Mouse (Mus musculus): ENCODE results near the gene St6galnac3. TPM values are rescaled to one million over a fixed set of nuclear protein-coding genes. Genes with fewer than 3 reads are reported as not detected.
A peak's percentile ranks its signal among the peaks of the same experiment; 100 is the strongest.
"Not testable (repeated sequence)": the region's sequence is repeated elsewhere in the genome, so short reads cannot be mapped to it uniquely, and the experiment has no call there.

Gene St6galnac3
- 4.0 and 5.5 TPM in 2 replicates for polyA plus RNA-seq (2015; fragmentation: Nextera tagmentation; extraction: Ambion mirVana)

DNA sequence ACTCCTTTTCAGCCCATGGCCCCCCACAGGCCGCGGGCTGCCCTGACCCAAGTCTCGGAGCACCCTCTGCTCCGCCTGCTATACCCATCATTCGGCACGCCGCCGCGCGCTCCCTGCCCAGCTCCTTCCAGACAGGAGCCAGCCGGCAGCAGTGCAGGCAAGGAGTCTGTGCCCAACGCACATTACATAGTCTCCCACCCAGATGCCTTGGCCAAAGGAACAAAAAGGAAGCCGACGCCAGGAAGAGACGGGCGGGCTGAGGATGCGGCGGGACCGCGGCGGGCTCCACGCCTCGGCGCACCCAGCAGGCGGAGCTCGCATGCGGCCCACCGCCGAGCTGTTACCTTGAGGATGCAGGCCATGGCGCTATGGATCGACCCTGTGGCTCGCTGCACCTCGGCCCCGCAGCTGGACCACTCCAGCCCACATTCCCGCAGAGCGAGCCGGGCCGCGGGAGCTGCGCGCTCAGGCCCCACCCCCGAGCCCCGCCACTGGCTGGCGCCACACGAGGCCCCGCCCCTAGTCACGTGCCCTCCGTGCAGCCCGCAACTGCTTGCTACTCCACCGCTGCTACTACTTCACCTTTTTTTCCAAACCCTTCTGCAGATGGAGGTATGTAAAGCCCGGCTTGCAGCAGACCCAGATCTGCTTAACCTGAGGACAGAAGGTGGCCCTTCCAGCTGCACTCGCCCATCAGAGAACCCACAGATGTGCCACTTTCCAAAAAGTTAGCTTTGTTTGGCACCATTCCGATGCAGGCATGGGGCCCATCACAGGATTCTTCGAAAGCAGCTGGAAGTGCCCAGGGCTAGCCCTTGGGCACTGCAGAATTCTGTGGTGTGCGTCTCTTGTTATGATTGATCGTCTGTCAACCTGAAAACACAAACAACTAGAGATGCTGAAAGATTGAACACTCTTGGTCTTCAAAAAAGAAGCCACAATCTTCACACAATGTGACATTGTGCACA lies at the start of gene St6galnac3:
TSS of gene St6galnac3 (minus strand) at position 474 of the 968 bp plus-strand sequence.
- peak; percentile 77 for DNase-seq (ENCODE audit: low spot score)

DNA sequence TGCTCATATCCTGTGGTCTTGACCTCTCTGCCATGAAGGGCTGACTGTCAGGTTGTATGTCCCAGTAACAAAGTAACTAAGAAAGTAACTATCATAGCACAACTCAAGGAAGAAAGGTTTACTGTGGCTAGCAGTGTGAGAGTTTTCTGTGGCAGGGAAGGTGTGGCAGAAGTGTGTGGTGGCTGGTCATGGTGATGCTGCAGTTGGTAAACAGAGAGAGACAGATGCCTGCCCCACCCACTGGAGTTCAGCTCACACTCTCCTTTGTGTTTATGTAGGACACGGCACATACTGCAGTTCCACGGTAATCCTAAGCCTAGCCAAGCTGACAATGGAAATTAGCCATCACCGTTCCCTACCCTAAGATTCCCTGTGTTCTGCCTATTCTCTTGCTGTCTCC lies 49.6 kb upstream of the St6galnac3 start:
- no peak for DNase-seq (ENCODE audit: low spot score)

DNA sequence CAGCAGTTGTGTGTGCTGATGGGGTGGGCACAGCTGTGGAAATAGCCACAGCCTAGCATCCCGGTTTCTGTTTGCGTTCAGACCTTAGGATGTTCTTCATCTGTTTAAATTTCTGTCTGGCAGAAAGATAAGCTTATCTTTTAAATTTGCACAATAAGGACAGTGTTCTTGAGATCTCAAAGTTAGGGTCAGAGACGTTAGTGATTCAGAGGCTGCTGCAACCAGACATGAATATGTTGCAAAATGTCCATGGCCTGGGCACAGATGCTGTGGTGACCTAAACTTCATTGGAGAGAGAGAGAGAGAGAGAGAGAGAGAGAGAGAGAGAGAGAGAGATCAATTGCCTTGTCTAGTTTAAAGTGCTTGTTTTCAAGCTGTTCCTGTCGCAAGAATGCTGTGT lies 46.5 kb upstream of the St6galnac3 start:
- DNase-seq (ENCODE audit: low spot score) = no peak

DNA sequence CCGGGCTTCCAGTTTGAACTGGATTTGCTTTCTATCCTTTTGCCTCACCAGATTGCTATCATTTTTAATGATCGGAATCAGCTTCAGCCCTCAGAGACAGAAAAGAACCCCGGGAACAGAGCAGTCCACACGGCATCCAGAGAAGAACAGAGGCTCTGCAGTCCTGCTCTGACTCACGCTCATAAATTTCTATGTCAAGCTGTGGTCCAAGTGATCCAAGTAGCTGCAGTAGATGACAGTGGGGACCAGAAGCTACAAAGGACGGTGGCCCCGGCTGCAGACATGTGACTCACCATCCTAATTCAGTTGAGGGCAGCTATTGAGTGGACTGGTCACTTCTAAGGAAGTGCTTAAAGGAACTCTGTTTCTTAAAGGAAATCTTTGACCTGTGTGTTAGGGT lies 45.6 kb upstream of the St6galnac3 start:
- DNase-seq (ENCODE audit: low spot score) = no peak

DNA sequence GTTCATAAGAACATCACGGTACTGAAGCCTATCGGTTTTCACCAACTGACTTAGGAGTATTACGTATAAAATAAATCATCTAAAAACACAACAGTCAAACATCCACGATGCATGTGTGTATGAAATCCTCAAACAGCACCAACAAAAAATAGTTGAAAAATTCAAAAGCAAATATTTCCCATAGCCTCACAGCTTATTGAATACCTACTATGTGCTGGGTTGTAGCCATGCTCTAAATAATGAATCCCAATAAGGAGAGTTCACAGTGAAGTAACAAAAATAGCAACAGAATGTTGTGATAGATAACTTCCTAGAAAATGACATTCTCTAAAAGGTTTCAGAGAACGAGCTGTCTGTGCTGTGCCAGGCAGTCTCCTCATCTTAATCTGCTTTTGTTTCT lies 44.2 kb upstream of the St6galnac3 start:
- no peak for DNase-seq (ENCODE audit: low spot score)

DNA sequence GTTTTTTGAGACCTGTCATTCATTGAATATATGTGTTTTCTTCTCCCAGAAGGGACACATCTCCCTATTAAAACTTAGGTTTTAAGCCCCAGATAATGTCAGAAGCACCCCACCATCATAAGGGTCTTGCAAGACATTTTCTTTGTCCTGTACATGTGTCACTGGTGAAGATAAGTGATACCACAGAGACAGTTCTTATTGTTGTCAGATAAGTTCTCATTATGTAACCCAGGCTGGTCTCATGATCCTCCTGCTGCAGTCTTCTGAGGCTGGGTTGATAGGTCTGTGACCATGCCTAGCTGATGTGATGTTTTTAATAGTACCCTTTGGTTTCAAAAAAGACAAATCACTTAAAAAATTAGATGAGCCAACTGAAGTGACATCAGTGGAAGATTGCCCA lies 40.2 kb upstream of the St6galnac3 start:
- DNase-seq (ENCODE audit: low spot score) = no peak

DNA sequence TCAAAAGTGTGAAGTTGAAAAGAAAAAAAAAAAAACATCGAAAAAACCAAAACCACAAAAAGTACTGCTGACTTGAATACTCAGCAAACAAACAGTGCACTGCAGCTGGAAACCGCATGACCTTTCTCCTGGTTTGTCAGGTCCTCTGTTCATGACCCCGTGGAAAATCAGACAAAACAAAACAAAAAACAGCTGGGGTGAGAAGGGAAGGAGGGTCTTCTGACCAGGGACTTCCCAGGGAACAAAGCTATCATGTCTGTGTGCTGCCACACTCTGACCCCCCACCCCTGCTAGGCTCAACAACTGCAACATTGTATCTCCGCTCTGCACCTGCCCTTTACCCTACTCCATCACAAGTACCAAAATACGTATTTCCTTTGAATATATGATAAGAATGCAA lies 39.8 kb upstream of the St6galnac3 start:
- peak; percentile 63 for DNase-seq (ENCODE audit: low spot score)

DNA sequence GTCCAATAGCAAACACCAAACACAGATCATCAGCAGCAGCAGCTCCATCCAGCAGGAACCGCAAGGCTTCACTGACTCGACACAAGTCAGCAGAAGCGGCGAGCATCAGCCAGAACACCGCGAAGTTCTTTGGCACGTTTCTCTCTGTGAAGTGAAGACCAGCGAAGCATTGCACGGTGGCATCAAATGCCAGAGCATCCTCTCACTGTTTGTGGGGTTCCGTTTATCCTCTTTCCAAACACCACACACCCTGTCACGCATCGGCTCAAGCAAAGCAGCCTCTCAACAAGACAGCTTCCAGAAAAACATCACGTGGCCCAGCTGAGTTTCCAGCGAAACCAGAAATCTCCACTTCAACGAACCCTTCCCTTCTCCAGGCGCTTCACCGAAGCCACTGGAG lies 36.2 kb upstream of the St6galnac3 start:
- no peak for DNase-seq (ENCODE audit: low spot score)

DNA sequence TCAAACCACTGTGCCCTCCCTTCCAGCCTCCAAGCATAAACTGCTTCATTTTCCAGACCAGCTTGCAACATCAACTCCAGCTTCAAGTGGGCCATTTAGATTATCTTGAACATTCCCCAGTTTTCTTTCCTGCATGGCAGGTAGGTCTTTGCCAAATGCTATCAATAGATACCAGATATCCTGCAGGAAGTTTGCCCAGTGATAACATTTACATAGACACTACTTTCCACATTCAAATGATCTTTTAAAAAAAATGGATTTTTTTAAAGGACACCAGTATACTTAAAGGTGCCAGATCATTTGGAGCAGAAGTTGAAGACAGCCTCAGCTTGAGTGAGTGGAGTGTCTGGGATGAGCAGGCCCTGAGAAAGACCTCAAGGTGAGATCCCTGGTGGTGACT lies 34.3 kb upstream of the St6galnac3 start:
- no peak for DNase-seq (ENCODE audit: low spot score)

DNA sequence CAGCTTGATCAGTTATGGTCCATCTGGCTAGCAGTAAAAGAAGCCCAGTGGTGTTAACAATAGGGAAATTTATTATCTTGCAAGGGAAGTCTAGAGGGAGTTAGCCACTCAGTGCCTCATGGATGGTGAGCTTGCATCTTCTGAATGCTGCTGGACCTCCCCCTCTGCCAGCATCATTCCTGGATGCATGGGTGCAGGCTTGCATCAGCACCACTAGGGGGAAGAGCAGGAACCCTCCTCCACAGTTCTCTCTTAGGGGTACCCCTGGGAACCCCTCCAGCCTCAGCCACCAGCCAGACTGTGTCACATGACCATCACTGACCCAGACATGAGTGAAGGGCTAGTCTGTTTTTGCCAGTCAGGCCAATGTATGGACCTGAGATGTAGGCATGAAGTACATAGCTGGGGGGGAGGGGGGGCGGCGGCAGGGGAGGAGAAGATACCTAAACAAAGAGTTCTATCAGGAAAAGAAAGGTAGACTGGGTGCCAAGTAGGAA lies 31.6 kb upstream of the St6galnac3 start:
- no peak for DNase-seq (ENCODE audit: low spot score)

DNA sequence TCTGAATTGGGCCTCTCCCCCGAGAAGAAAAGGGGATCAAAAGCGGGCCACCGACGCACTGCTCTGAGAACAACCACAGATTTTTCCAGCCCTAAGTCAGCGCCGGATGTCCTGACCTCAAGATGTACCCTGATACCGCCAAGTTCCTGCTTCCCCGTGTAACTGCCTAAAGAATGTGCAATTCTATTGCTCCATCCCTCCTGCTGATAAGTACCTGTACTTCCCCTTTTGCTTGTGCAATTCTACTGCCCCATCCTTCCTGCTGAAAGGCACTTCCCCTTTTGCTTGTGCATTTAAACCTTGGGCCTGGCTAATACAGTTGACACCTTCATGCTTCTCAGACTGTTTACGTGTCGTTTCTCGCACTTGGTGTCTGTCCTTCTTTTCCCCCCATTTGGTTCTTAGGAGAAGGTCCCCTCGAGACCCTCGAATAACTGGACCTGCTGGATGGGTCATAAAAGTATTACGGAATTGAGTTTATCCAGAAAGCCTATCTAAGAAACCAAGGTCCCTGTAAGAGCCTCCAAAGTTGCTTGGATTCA lies 30.9 kb upstream of the St6galnac3 start:
- not testable (repeated sequence) for DNase-seq (ENCODE audit: low spot score)

DNA sequence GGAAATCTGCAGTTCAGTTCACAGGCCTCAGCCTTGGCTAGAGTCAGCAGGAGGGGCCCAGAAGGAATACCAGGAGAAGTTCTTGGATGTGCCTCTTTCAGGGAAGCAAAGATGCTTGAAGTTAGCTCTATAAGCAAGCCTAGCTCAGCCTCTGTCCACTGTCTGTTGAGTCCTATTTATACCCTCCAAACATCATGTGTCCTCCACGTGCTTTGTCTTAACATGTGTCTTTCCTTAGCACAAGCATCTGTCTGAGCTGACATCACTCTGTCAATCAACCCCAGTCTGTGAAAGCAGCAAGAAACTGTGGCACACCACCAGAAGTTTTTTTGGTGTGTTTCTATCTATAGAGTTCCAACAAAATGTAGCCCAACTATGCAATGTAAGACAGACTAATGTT lies 26.5 kb upstream of the St6galnac3 start:
- DNase-seq (ENCODE audit: low spot score) = no peak

DNA sequence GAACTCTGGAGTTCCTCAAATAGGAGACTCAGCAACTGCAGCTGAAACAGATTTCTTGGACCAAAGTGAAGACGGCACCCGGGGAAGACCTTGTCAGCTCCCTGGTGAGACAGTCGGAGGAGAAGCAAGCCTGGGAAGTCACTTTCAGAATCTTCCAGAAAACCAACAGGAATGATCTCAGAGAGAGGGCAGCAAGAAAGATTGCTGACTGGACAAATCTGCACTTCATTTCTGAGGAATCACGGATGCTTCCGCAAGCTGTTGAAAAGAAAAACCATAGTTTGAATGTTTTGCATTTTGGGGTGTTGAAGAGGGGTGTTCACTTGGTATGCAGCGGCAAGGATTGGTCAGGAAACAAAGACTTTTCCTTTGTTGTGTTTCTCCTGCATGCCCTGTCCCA lies 24.4 kb upstream of the St6galnac3 start:
- DNase-seq (ENCODE audit: low spot score) = no peak

DNA sequence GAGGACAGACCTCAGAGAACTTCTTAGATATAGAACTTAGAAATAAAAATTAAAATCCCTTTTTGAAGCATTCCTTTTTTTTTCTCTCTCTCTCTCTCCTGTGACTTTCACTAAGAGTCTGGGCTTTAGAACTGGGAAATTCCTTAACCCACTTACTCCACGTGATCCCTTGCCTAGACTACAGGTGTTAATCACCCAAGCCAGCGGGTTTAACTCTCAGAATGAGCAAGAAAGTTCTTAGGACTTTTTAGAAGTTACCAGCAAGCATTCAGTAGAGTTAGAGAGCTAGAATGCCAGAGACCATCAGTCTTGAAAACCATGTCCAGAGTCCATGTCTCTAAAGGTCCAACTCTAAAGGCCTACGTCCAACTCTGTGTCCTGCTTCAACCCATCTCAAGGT lies 23.3 kb upstream of the St6galnac3 start:
- no peak for DNase-seq (ENCODE audit: low spot score)

DNA sequence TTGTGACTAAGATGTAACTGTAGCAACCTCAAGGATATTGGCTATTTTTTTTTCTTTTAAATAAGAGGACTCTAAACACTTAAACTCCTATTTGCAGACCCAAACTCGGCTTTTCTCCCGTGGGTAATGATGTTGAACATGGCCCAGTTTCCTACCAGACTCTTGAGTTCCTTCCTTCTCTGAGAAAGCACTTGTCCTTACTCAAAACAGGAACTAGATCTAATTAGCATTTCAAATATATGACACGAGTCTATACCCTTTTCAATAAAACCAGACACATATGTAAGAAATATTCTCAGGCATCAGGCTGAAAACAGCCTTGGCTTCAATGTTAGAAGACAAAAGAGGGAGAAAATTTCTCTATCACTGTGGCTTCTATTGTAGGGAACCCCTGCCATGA lies 20.1 kb upstream of the St6galnac3 start:
- DNase-seq (ENCODE audit: low spot score) = no peak

DNA sequence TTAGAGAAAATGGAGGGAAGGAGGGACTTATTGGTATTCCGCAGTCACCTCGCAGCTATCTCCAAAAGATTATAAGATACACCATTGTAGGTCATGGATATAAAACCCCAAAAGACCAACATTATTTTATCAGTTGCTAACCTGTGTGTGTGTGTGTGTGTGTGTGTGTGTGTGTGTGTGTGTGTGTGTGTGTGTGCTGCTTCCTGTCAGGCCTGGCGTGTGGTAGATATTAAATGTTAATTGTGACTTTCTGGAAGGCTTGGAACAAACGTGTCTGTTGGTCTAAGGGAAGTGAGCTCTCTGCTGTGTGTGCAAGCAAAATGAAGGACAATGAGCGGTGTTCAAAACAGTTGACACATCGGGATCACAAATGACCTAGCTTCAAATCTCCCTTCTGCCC lies 19.5 kb upstream of the St6galnac3 start:
- DNase-seq (ENCODE audit: low spot score) = no peak

DNA sequence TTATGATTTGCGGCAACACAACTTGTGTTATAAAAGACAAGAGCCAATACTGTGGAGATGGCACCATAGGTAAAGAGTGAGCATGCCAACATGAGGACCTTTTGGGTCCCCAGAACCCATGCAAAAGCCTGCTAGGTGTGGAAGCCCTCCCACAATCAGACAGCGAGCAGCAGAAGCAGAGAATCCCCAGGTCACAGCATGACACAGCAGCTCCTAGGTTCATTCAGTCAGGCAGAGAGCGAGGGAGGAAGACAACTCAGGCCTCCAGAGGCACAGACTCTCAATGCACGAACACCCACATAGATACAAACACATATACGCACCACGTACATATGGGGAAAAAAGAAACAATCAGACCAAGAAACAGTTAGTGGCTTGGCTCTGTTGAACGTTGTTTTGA lies 16.8 kb upstream of the St6galnac3 start:
- no peak for DNase-seq (ENCODE audit: low spot score)

DNA sequence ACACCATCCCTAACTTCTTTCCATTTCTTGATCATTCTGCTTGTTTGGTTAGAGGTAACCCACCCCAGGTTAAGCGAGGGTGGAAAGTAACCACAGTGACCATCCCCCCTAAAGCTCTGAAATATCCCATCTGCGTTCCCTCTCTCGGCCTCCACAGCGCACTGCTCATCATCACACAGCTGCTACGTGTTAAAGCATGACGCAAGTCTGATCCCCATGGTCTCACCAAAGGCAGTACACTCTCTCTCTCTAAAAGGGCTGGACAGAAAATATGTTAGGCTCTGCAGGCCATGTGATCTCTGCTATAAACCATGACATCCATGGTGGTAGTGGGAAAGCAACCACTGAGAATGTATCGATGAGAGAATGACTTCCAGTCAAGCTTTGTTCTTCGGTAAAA lies 14.4 kb upstream of the St6galnac3 start:
- no peak for DNase-seq (ENCODE audit: low spot score)

DNA sequence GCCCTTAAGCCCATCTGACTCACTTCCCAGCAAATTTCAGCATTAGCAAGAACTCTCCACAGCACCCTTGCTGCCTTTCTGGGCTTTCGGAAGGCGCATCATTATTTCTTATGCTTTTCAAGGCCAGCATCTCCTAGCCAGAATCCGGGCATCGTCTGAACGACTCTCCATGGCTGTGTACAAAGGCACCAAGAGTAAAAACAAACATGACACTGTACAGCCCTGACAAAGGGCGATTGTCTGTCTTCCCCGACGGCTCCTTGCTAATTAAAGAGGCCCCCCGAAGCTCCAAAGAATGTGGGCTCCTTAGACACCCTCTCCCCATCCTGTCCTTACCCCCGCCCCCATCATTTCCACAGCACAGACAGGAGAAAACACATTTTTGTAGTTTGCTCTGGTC lies 13.4 kb upstream of the St6galnac3 start:
- no peak for DNase-seq (ENCODE audit: low spot score)

DNA sequence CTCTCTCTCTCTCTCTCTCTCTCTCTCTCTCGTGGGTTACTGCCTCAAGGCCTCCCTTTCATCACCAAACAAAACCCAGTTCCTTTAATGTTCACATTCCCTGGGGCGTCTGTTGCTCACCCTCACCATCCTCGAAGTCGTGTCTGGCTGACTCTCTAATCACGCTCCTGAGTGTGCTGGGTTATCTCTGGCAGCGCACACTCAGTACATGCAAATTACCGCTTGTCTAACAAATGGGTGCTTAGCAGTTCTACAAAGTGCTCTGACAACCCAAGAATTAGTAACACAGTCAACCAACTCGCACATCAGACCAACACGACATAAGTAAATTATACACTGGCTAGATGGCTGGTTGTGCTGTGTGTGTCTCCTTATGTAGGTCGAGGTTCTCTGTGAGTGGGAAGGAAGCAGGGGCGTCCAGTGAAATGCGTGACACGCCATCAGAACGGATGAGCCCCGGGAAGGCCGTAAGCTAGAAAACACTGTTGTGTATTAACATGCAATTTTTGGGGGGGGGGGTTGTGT lies 11.8 kb upstream of the St6galnac3 start:
- DNase-seq (ENCODE audit: low spot score) = no peak

DNA sequence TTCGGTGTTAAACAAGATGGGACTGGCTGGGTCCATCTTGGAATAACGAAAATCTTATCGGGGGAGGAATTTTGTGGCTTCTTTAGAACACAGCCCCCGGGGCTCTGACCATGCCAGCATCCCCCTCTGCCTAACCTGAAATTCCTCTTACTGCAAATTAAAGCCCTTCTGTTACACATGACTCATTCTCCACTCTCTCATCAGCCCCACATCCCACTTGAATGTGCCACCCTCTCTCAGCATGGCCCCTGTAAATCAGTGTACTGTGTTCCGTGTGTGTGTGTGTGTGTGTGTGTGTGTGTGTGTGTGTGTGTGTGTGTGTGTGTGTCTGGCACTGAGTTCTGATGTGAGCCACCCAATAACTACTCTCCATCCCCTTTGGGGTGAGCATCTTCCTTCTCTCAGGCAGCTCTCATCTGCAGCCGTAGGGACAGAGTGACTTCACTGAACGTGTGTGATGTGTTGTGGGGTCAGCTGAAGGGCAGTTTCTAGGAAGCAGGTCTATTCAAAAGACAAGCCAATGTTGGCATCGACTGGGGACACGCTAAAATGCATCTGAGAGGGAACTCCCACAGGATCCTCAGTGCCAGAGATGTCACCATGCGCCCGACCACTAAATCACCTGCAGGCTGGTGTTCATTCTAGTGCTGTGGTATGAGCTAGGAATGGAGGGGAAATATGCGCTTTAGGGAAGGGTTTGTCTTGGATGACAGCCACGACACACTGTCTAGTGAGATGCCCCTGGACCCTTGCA lies 11.0 kb upstream of the St6galnac3 start:
- no peak for DNase-seq (ENCODE audit: low spot score)

DNA sequence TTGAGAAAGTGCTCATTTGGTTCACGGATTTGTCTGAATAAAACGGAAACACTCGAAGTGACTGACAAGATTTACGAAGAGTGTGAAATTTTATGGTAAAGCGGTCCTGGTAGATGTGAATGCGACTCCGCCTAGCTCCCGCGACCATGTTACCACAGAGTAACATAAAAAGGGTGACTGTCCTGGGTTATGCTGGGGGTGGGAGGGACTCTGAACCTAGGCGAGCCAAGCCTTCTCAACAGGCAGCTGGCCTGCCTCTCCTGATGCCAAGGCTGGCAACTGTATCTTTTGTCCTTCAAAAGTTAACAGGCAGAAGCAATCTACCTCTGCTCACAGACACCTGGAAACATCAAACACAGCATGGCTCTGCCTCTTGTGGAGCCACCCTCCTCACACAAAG lies 9.8 kb upstream of the St6galnac3 start:
- no peak for DNase-seq (ENCODE audit: low spot score)

Measured in thymus, postnatal 0 days (tissue).